Mouse (Mus musculus) lung, embryonic 16.5 days (tissue): ENCODE measurements around the gene Fgf22. TPM values are rescaled to one million over a fixed set of nuclear protein-coding genes. Genes with fewer than 3 reads are reported as not detected.

ENCODE experiments used
- ATAC-seq: fragments of 200-750 bp; cut with Nextera tagmentation; 2 replicates; pipeline ENCODE4 v1.8.0; 2017; ENCODE audit warnings: low read depth, mild to moderate bottlenecking, moderate library complexity
- H3K27ac ChIP-seq: fragments of 300-500 bp; sonication (generic); 2 replicates; pipeline ENCODE4 v1.5.1; 2014; ENCODE audit warnings: mild to moderate bottlenecking, control low read depth, low read length
- H3K27me3 ChIP-seq: fragments of 300-500 bp; sonication (generic); 2 replicates; pipeline ENCODE4 v1.6.1; 2014; ENCODE audit warnings: low read depth, low read length, mixed read lengths; ENCODE audit not compliant: control insufficient read depth, insufficient read depth
- H3K36me3 ChIP-seq: fragments of 300-500 bp; sonication (generic); 2 replicates; pipeline ENCODE4 v1.6.1; 2014; ENCODE audit warnings: low read length; ENCODE audit not compliant: control insufficient read depth, insufficient read depth
- H3K4me1 ChIP-seq: fragments of 300-500 bp; sonication (generic); replicated peaks from 2 replicates; pipeline ENCODE4 v1.6.1; 2014; ENCODE audit warnings: low read length, mixed read lengths; ENCODE audit not compliant: control insufficient read depth, insufficient read depth
- H3K4me2 ChIP-seq: fragments of 300-500 bp; sonication (generic); 2 replicates; pipeline ENCODE4 v1.6.1; 2014; ENCODE audit warnings: low read depth, low read length, control low read depth
- H3K4me3 ChIP-seq: fragments of 300-500 bp; sonication (generic); 2 replicates; pipeline ENCODE4 v1.5.1; 2014; ENCODE audit warnings: mild to moderate bottlenecking, low read length, control low read depth
- H3K9ac ChIP-seq: fragments of 300-500 bp; sonication (generic); 2 replicates; pipeline ENCODE4 v1.6.1; 2014; ENCODE audit warnings: low read length, control low read depth
- H3K9me3 ChIP-seq: fragments of 300-500 bp; sonication (generic); 2 replicates; pipeline ENCODE4 v1.6.1; 2016; ENCODE audit warnings: low read length; ENCODE audit not compliant: control insufficient read depth
- WGBS: fragments of 180-500 bp; shearing (Covaris S2); extraction: QIAGEN DNeasy Blood & Tissue Kit; methylation state at CpG from one replicate; pipeline ENCODE4 v1.1.7; 2014; 5-methylcytosine and 5-hydroxymethylcytosine counted together
- polyA plus RNA-seq: library from polyadenylated mRNA; unstranded; fragments of >200 nt; fragmentation: Nextera tagmentation; extraction: Ambion mirVana; gene quantifications from 2 replicates; pipeline ENCODE4 v1.2.1, GENCODE M21; 2015

The Fgf22 gene
- polyA plus RNA-seq, 1 experiment from 2014 or later, result 0.11 TPM

DNA sequence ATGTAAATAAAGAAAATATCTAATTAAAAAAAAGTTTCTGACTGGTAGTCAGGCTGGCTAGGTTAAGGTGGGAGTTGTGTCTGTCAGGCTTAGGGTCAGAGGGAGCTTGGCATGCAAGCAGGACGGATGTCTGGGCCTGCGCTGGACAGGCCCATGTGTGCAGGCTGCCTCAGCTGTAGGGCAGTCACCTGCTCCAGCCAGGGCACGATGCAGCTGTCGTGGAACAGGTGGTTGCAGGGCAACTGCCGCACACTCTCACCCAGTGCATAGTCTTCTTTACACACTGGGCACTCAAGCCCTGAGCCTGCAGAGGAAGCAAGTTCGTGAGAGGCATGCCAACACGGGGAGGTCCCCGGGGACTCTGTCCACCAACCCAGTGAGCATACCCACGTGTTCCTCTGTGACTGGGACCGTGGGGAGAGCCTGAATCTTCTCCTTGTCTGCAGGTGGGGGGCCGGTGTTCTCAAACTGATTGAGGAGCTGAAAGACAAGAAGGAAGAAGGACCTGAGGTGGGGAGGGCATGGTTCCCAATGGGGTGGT is 5.8 kb downstream of the Fgf22 start:
- Histone ChIP-seq H3K9ac (no peak overlapping the region), H3K4me2 (no peak overlapping the region), H3K27ac (no peak overlapping the region), H3K27me3 (no peaks in the 10 kb centered on the region), H3K4me3 (no peak overlapping the region), H3K4me1 (peaks cover 6% of the 10 kb centered on the region), H3K9me3 (no peaks in the 10 kb centered on the region), H3K36me3 (peaks cover 40% of the 10 kb centered on the region)
- WGBS, result 86% methylated on average over 11 of the region's 11 CpGs
- no peak for ATAC-seq

GRCm38 (mm10) chr10:79762875-79763274 is 8.0 kb downstream of the Fgf22 start:
- Histone ChIP-seq H3K36me3 (peaks cover 34% of the 10 kb centered on the region), H3K4me1 (peaks cover 13% of the 10 kb centered on the region), H3K4me3 (no peak overlapping the region), H3K9me3 (no peaks in the 10 kb centered on the region), H3K9ac (no peak overlapping the region), H3K4me2 (no peak overlapping the region), H3K27me3 (no peaks in the 10 kb centered on the region), H3K27ac (no peak overlapping the region)
- 78% methylated on average over 3 of the region's 3 CpGs for WGBS
- no peak for ATAC-seq

GRCm38 (mm10) chr10:79764234-79764633 is 9.4 kb downstream of the Fgf22 start:
- Histone ChIP-seq H3K27ac (no peak overlapping the region), H3K36me3 (peaks cover 20% of the 10 kb centered on the region), H3K9ac (no peak overlapping the region), H3K4me3 (no peak overlapping the region), H3K4me1 (peaks cover 16% of the 10 kb centered on the region), H3K27me3 (no peaks in the 10 kb centered on the region), H3K9me3 (no peaks in the 10 kb centered on the region), H3K4me2 (no peak overlapping the region)
- no peak for ATAC-seq
- WGBS, result 65% methylated on average over 7 of the region's 7 CpGs

DNA sequence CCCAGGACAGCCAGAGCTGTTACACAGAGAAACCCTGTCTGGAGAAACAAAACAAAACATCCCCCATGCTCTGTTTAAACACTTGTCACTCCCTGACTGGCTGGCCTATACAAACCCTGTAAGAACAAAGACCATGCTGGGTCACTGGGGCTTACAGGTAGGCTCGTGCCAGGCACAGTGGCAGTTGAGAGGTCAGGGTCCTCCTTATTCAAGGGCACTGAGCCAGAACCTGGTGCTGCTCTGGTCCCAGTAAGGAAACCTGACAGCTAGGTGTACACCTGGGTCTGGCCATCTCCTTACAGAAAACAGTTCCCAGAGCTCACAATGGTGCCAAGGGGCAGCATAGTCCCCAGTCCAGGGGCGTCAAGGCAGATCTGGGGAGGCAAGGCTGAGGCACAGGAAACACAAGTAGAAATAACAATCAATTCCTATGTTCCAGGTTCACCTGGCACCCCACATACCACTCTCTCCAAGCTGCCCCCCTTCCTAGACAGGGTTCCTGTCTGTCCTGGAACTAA is 10.4 kb downstream of the Fgf22 start:
- Histone ChIP-seq H3K9ac (peak overlapping the region; percentile 93), H3K9me3 (no peaks in the 10 kb centered on the region), H3K27me3 (no peaks in the 10 kb centered on the region), H3K4me3 (peak overlapping the region; percentile 90), H3K36me3 (peaks cover 18% of the 10 kb centered on the region), H3K27ac (no peak overlapping the region), H3K4me1 (peaks cover 16% of the 10 kb centered on the region), H3K4me2 (peak overlapping the region; percentile 88)
- ATAC-seq, result no peak
- 39% methylated on average over 2 of the region's 2 CpGs for WGBS

- Histone ChIP-seq H3K36me3 (peaks cover 12% of the 10 kb centered on the region), H3K27me3 (no peaks in the 10 kb centered on the region), H3K27ac (peak overlapping the region; percentile 94), H3K9ac (peak overlapping the region; percentile 93), H3K4me1 (peaks cover 16% of the 10 kb centered on the region), H3K4me2 (peak overlapping the region; percentile 88), H3K9me3 (no peaks in the 10 kb centered on the region), H3K4me3 (peak overlapping the region; percentile 90)
- 5% methylated on average over 16 of the region's 16 CpGs for WGBS
- no peak for ATAC-seq
These were observed 11.2 kb downstream of the Fgf22 start for GRCm38 (mm10) chr10:79766001-79766507.

GRCm38 (mm10) chr10:79766508-79767325 is 11.8 kb downstream of the Fgf22 start, which contains the start of gene Rnf126:
Rnf126 (minus strand) TSS chr10:79766952.
- peak; percentile 94 for ATAC-seq

GRCm38 (mm10) chr10:79767372-79768244 is 12.7 kb downstream of the Fgf22 start:
- H3K36me3 ChIP-seq, result no peaks in the 10 kb centered on the region
- no peaks in the 10 kb centered on the region for H3K27me3 ChIP-seq
- peak overlapping the region; percentile 90 for H3K4me3 ChIP-seq
- peak overlapping the region; percentile 88 for H3K4me2 ChIP-seq
- H3K9ac ChIP-seq, result peak overlapping the region; percentile 59
- peaks cover 16% of the 10 kb centered on the region for H3K4me1 ChIP-seq
- H3K9me3 ChIP-seq, result peaks cover 3% of the 10 kb centered on the region; the same call in 1 of the 2 replicates
- H3K27ac ChIP-seq, result peak overlapping the region; percentile 94
- ATAC-seq, result peak; percentile 80
- WGBS, result 8% methylated on average over 40 of the region's 40 CpGs

More at GRCm38 (mm10) chr10:79766508-79767325, 11.8 kb downstream of the Fgf22 start, which contains the start of gene Rnf126:
- no peaks in the 10 kb centered on the region for H3K9me3 ChIP-seq
- peak within 1 kb of the TSS; percentile 93 for H3K9ac ChIP-seq
- H3K36me3 ChIP-seq, result peaks cover 6% of the 10 kb centered on the region
- H3K27me3 ChIP-seq, result no peaks in the 10 kb centered on the region
- peak within 1 kb of the TSS; percentile 88 for H3K4me2 ChIP-seq
- H3K27ac ChIP-seq, result peak within 1 kb of the TSS; percentile 94
- peak within 1 kb of the TSS; percentile 90 for H3K4me3 ChIP-seq
- H3K4me1 ChIP-seq, result peaks cover 16% of the 10 kb centered on the region
- under 1% methylated on average over 84 of the region's 101 CpGs for WGBS

- peaks cover 16% of the 10 kb centered on the region for H3K4me1 ChIP-seq
- no peak overlapping the region for H3K27ac ChIP-seq
- H3K9me3 ChIP-seq, result peaks cover 3% of the 10 kb centered on the region; the same call in 1 of the 2 replicates
- no peak overlapping the region for H3K4me3 ChIP-seq
- H3K27me3 ChIP-seq, result no peaks in the 10 kb centered on the region
- no peaks in the 10 kb centered on the region for H3K36me3 ChIP-seq
- H3K4me2 ChIP-seq, result no peak overlapping the region
- WGBS, result 3% methylated on average over 5 of the region's 5 CpGs
- ATAC-seq, result no peak
- no peak overlapping the region for H3K9ac ChIP-seq
These were observed 13.5 kb downstream of the Fgf22 start for GRCm38 (mm10) chr10:79768400-79768799.
